Mouse (Mus musculus) thymus, adult 2 months (tissue): ENCODE measurements around the gene Gm3045.

ENCODE experiments used
- CTCF ChIP-seq: fragments of 200-500 bp; IDR thresholded peaks from 2 replicates; pipeline ENCODE4 v1.5.1; 2012; ENCODE audit warnings: mild to moderate bottlenecking, control low read depth, low read length, moderate library complexity, borderline replicate concordance; ENCODE audit not compliant: control insufficient read depth, poor library complexity, insufficient read depth; ENCODE audit errors: extremely low read depth
- POLR2A ChIP-seq: fragments of 200-500 bp; IDR thresholded peaks from 2 replicates; pipeline ENCODE4 v1.6.1; 2012; ENCODE audit warnings: mild to moderate bottlenecking, low read length, control low read depth, moderate library complexity; ENCODE audit not compliant: control insufficient read depth, poor library complexity, insufficient read depth; ENCODE audit errors: extremely low read depth

GRCm38 (mm10) chr13:56438211-56439075 lies 12.0 kb downstream of the Gm3045 start, which contains the start of gene Slc25a48:
- TF ChIP-seq CTCF: no peak
- no peak for TF ChIP-seq POLR2A
